Mouse (Mus musculus) G1E-ER4 (cell line): ENCODE data around the gene Relt. TPM values are rescaled to one million over a fixed set of nuclear protein-coding genes. Genes with fewer than 3 reads are reported as not detected.

ENCODE experiments used
- GATA1 ChIP-seq: IDR thresholded peaks from one replicate; pipeline ENCODE4 v1.8.0; 2012; ENCODE audit warnings: low read length, inconsistent platforms
- polyA plus RNA-seq: library from polyadenylated mRNA; stranded (reverse); fragments of >175 nt; gene quantifications from 2 replicates; pipeline ENCODE4 v1.2.3, GENCODE M21; 2012

The Relt gene
- 50.9 and 53.1 TPM in 2 replicates for polyA plus RNA-seq

GRCm38 (mm10) chr7:100862828-100863638 lies at the start of gene Relt:
Relt (minus strand) TSS chr7:100863446.
- no peak for TF ChIP-seq GATA1

GRCm38 (mm10) chr7:100911791-100912190 lies 48.5 kb upstream of the Relt start:
- TF ChIP-seq GATA1, result no peak

GRCm38 (mm10) chr7:100911246-100911770 lies 48.1 kb upstream of the Relt start:
- no peak for TF ChIP-seq GATA1

- no peak for TF ChIP-seq GATA1
These were observed 45.3 kb upstream of the Relt start for GRCm38 (mm10) chr7:100908567-100908966.

- no peak for TF ChIP-seq GATA1
These were observed 44.8 kb upstream of the Relt start for GRCm38 (mm10) chr7:100908061-100908460.

GRCm38 (mm10) chr7:100907231-100907630 lies 44.0 kb upstream of the Relt start:
- TF ChIP-seq GATA1, result no peak

- TF ChIP-seq GATA1, result no peak
These were observed 43.0 kb upstream of the Relt start for GRCm38 (mm10) chr7:100906029-100906789.

GRCm38 (mm10) chr7:100905037-100905436 lies 41.8 kb upstream of the Relt start:
- TF ChIP-seq GATA1, result no peak

GRCm38 (mm10) chr7:100904612-100905011 lies 41.4 kb upstream of the Relt start:
- no peak for TF ChIP-seq GATA1

GRCm38 (mm10) chr7:100902451-100903137 lies 39.3 kb upstream of the Relt start:
- TF ChIP-seq GATA1, result no peak

GRCm38 (mm10) chr7:100897828-100898227 lies 34.6 kb upstream of the Relt start:
- TF ChIP-seq GATA1, result no peak

GRCm38 (mm10) chr7:100894833-100895226 lies 31.6 kb upstream of the Relt start:
- no peak for TF ChIP-seq GATA1

- no peak for TF ChIP-seq GATA1
These were observed 31.0 kb upstream of the Relt start for GRCm38 (mm10) chr7:100894057-100894832.

GRCm38 (mm10) chr7:100893249-100894056 lies 30.2 kb upstream of the Relt start:
- no peak for TF ChIP-seq GATA1
